Mouse (Mus musculus) forebrain, embryonic 16.5 days (tissue): ENCODE measurements around the gene Gm4881. TPM values are rescaled to one million over a fixed set of nuclear protein-coding genes. Genes with fewer than 3 reads are reported as not detected.

Experiments
- ATAC-seq: fragments of 200-750 bp; cut with Nextera tagmentation; 2 replicates; pipeline ENCODE4 v1.8.0; 2017; ENCODE audit warnings: mild to moderate bottlenecking, moderate library complexity
- H3K27ac ChIP-seq: fragments of 300-500 bp; sonication (generic); 2 replicates; pipeline ENCODE4 v1.5.1; 2014; ENCODE audit warnings: low read length, control low read depth
- H3K27me3 ChIP-seq: fragments of 300-500 bp; sonication (generic); replicated peaks from 2 replicates; pipeline ENCODE4 v1.6.1; 2014; ENCODE audit warnings: low read length; ENCODE audit not compliant: control insufficient read depth, insufficient read depth
- H3K36me3 ChIP-seq: fragments of 300-500 bp; sonication (generic); 2 replicates; pipeline ENCODE4 v1.6.1; 2014; ENCODE audit not compliant: control insufficient read depth, insufficient read depth
- H3K4me1 ChIP-seq: fragments of 300-500 bp; sonication (generic); replicated peaks from 2 replicates; pipeline ENCODE4 v1.6.1; 2014; ENCODE audit warnings: low read length; ENCODE audit not compliant: control insufficient read depth, insufficient read depth
- H3K4me2 ChIP-seq: fragments of 300-500 bp; sonication (generic); 2 replicates; pipeline ENCODE4 v1.6.1; 2014; ENCODE audit warnings: mild to moderate bottlenecking, low read length, control low read depth
- H3K4me3 ChIP-seq: fragments of 300-500 bp; sonication (generic); replicated peaks from 2 replicates; pipeline ENCODE4 v1.5.1; 2014; ENCODE audit warnings: mild to moderate bottlenecking, low read length, control low read depth
- H3K9ac ChIP-seq: fragments of 300-500 bp; sonication (generic); replicated peaks from 2 replicates; pipeline ENCODE4 v1.6.1; 2014; ENCODE audit warnings: low read depth, low read length, control low read depth
- H3K9me3 ChIP-seq: fragments of 300-500 bp; sonication (generic); 2 replicates; pipeline ENCODE4 v1.6.1; 2016; ENCODE audit warnings: low read length; ENCODE audit not compliant: control insufficient read depth
- WGBS: fragments of 180-500 bp; shearing (Covaris S2); extraction: QIAGEN DNeasy Blood & Tissue Kit; methylation state at CpG from one replicate; pipeline ENCODE4 v1.1.7; 2014; 5-methylcytosine and 5-hydroxymethylcytosine counted together
- polyA plus RNA-seq: library from polyadenylated mRNA; unstranded; fragments of >200 nt; fragmentation: Nextera tagmentation; extraction: Ambion mirVana; gene quantifications from 2 replicates; pipeline ENCODE4 v1.2.1, GENCODE M21; 2015

The Gm4881 gene
- polyA plus RNA-seq = 0.37 TPM in 1 of 2 replicates, not detected in the other

GRCm38 (mm10) chr7:24944257-24944950 is at the start of gene Gm4881:
Gm4881 (minus strand) TSS chr7:24944494.
- WGBS = under 1% methylated on average over 60 of the region's 72 CpGs
- peak within 1 kb of the TSS; percentile 69 for H3K4me2 ChIP-seq
- H3K9me3 ChIP-seq = no peaks in the 10 kb centered on the region
- H3K4me1 ChIP-seq = peaks cover 18% of the 10 kb centered on the region
- no peak for ATAC-seq
- H3K4me3 ChIP-seq = peak within 1 kb of the TSS; percentile 39
- no peak within 1 kb of the TSS for H3K27ac ChIP-seq
- no peak within 1 kb of the TSS; the same call in 1 of the 2 replicates for H3K9ac ChIP-seq
- H3K27me3 ChIP-seq = peaks cover 82% of the 10 kb centered on the region
- no peaks in the 10 kb centered on the region for H3K36me3 ChIP-seq

GRCm38 (mm10) chr7:24993081-24993480 is 48.8 kb upstream of the Gm4881 start:
- Histone ChIP-seq H3K27ac (no peak overlapping the region), H3K36me3 (peaks cover 39% of the 10 kb centered on the region), H3K4me1 (no peaks in the 10 kb centered on the region), H3K27me3 (no peaks in the 10 kb centered on the region), H3K4me2 (no peak overlapping the region), H3K4me3 (no peak overlapping the region), H3K9ac (no peak overlapping the region), H3K9me3 (no peaks in the 10 kb centered on the region)
- 78% methylated on average over 6 of the region's 6 CpGs for WGBS
- ATAC-seq = no peak

DNA sequence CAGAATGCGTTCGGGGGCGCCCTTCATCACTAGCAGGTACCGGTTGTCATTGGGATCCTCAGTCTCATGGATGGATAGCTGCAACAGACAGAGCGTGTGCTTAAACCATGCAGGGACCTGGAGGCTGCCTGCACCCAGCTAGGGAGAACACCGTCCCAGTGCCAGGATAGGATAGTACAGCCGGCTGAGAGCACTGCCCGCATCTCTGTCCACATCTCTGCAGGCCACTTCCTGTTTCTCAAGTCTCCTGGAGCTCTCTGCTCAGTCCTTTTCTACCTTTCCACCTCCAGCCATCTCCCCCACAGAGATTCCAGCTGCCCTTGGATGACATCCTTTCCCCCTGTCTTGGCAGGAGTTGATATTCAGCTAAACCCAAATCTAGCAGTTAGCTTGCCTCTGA is 46.2 kb upstream of the Gm4881 start:
- H3K9ac ChIP-seq = no peak overlapping the region
- no peak overlapping the region for H3K27ac ChIP-seq
- no peak for ATAC-seq
- no peaks in the 10 kb centered on the region for H3K27me3 ChIP-seq
- no peaks in the 10 kb centered on the region for H3K9me3 ChIP-seq
- H3K4me3 ChIP-seq = no peak overlapping the region
- 75% methylated on average over 8 of the region's 8 CpGs for WGBS
- no peaks in the 10 kb centered on the region for H3K4me1 ChIP-seq
- H3K4me2 ChIP-seq = no peak overlapping the region
- peaks cover 41% of the 10 kb centered on the region for H3K36me3 ChIP-seq

DNA sequence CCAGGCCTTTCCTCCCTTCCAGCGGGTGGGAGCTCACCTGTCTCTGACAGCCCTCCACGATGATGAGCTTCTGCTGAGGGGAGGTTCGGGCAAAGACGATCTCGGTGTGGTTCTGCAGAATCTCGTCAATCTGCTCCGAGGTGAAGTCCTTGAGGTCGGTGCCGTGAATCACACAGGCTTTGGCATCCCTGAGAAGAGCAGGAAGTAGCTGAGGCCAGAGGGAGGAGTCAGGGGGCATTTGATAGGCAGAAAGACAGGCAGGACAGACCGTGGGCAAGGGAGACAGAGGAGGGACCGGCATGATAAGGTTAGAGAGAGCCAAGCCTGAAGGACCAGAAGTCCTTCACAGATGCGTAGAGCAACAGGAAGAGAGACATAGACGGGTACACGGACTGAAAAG is 43.6 kb upstream of the Gm4881 start:
- 89% methylated on average over 14 of the region's 14 CpGs for WGBS
- Histone ChIP-seq H3K4me1 (no peaks in the 10 kb centered on the region), H3K4me3 (no peak overlapping the region), H3K9me3 (no peaks in the 10 kb centered on the region; the same call in 1 of the 2 replicates), H3K9ac (no peak overlapping the region), H3K27me3 (no peaks in the 10 kb centered on the region), H3K36me3 (peaks cover 42% of the 10 kb centered on the region), H3K4me2 (no peak overlapping the region), H3K27ac (no peak overlapping the region)
- ATAC-seq = no peak

- no peak for ATAC-seq
- 64% methylated on average over 5 of the region's 5 CpGs for WGBS
Measured at GRCm38 (mm10) chr7:24985799-24986198, 41.5 kb upstream of the Gm4881 start.

DNA sequence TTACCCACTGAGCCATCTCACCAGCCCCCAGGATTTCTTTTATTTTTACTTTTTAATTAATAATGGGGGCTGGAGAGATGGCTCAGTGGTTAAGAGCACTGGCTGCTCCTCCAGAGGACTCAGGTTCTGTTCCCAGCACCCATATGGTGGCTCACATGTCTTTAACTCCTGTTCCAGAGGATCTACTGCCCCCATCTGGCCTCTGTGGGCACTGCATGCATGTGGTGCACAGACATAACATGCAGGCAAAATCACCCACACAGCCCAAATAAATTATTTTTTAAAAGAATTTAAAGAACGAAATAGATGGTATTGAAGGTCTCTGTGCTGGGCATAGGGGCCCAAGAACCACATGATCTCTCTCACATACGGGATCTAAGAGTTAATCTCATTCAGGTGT is 40.0 kb upstream of the Gm4881 start:
- no peaks in the 10 kb centered on the region for H3K4me1 ChIP-seq
- 91% methylated on average over 2 of the region's 2 CpGs for WGBS
- no peak for ATAC-seq
- no peak overlapping the region for H3K4me3 ChIP-seq
- H3K9ac ChIP-seq = no peak overlapping the region
- H3K27me3 ChIP-seq = no peaks in the 10 kb centered on the region
- H3K4me2 ChIP-seq = no peak overlapping the region
- no peaks in the 10 kb centered on the region; the same call in 1 of the 2 replicates for H3K9me3 ChIP-seq
- H3K36me3 ChIP-seq = peaks cover 43% of the 10 kb centered on the region
- H3K27ac ChIP-seq = no peak overlapping the region

More at GRCm38 (mm10) chr7:24985799-24986198, 41.5 kb upstream of the Gm4881 start:
- H3K9ac ChIP-seq = no peak overlapping the region
- no peaks in the 10 kb centered on the region for H3K4me1 ChIP-seq
- H3K9me3 ChIP-seq = no peaks in the 10 kb centered on the region; the same call in 1 of the 2 replicates
- peaks cover 41% of the 10 kb centered on the region for H3K36me3 ChIP-seq
- H3K4me2 ChIP-seq = no peak overlapping the region
- no peak overlapping the region for H3K27ac ChIP-seq
- H3K4me3 ChIP-seq = no peak overlapping the region
- no peaks in the 10 kb centered on the region for H3K27me3 ChIP-seq

DNA sequence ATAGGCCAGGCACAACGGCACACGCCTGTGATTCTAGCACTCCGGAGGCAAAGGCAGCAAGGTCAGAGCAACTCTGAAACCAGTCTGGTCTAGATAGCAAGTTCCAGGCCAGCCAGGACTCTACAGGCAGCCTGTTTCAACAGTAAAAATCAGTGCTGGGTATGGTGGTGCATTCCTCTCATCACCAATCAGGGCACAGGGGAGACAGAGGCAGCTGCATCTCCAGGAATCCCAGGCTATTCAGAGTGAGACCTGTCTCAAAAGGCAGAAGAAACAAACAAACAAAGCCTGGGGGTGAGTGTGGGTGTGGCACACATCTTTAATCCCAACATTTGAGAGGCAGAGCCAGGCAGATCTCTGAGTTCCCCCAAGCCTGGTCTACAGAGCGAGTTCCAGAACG is 39.1 kb upstream of the Gm4881 start:
- no peaks in the 10 kb centered on the region; the same call in 1 of the 2 replicates for H3K9me3 ChIP-seq
- H3K36me3 ChIP-seq = peaks cover 44% of the 10 kb centered on the region
- no peak overlapping the region for H3K4me3 ChIP-seq
- H3K27ac ChIP-seq = no peak overlapping the region
- ATAC-seq = no peak
- WGBS = 90% methylated on average over 5 of the region's 5 CpGs
- no peaks in the 10 kb centered on the region for H3K27me3 ChIP-seq
- no peak overlapping the region for H3K4me2 ChIP-seq
- no peak overlapping the region for H3K9ac ChIP-seq
- H3K4me1 ChIP-seq = no peaks in the 10 kb centered on the region

DNA sequence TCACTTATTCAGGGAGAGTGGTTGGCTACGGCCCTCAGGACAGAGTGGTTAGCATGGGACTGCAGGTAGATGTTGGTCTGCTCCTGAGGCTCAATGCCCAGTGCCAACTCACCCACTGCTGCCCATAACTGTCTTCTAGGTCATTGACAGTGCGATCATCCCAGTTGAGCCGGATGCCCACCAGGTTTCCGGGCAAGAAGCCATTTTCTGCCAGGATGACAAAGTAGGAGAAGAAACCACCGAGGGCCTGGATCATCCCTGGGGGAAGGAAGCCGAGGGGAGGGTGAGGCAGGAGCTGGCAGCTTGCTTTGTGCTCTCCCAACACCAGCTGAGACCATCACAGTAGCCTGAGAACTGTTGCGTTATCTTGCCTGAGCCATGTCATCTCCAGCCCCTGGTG is 36.1 kb upstream of the Gm4881 start:
- WGBS = 86% methylated on average over 7 of the region's 7 CpGs
- peaks cover 39% of the 10 kb centered on the region for H3K36me3 ChIP-seq
- ATAC-seq = no peak

GRCm38 (mm10) chr7:24978781-24979180 is 34.5 kb upstream of the Gm4881 start:
- no peaks in the 10 kb centered on the region for H3K27me3 ChIP-seq
- no peak overlapping the region for H3K4me3 ChIP-seq
- H3K9ac ChIP-seq = no peak overlapping the region
- H3K9me3 ChIP-seq = no peaks in the 10 kb centered on the region
- no peak overlapping the region for H3K4me2 ChIP-seq
- H3K36me3 ChIP-seq = peaks cover 28% of the 10 kb centered on the region
- no peaks in the 10 kb centered on the region for H3K4me1 ChIP-seq
- no peak for ATAC-seq
- WGBS = 88% methylated on average over 7 of the region's 7 CpGs
- H3K27ac ChIP-seq = no peak overlapping the region

More for the DNA sequence above, 36.1 kb upstream of the Gm4881 start:
- no peak overlapping the region for H3K4me2 ChIP-seq
- H3K9ac ChIP-seq = no peak overlapping the region
- H3K4me3 ChIP-seq = no peak overlapping the region
- H3K27me3 ChIP-seq = no peaks in the 10 kb centered on the region
- H3K27ac ChIP-seq = no peak overlapping the region
- H3K9me3 ChIP-seq = no peaks in the 10 kb centered on the region; the same call in 1 of the 2 replicates
- no peaks in the 10 kb centered on the region for H3K4me1 ChIP-seq
